Mouse (Mus musculus) thymus, postnatal 10 days (tissue): ENCODE measurements around the gene Olfr1301.

Source experiments
- DNase-seq, 2 experiments: peaks; one replicate each; pipeline ENCODE4 v3.0.0; 2021; ENCODE audit warnings: low spot score in 2 of 2

Gene Olfr1301

GRCm38 (mm10) chr2:111750706-111751105, at the start of gene Olfr1301:
Gene Olfr1301 (plus strand): TSS chr2:111751006.
- DNase-seq, result no peak

- no peak for DNase-seq
These were observed 24.1 kb upstream of the Olfr1301 start for GRCm38 (mm10) chr2:111726739-111727138.

GRCm38 (mm10) chr2:111777129-111777528, 26.3 kb downstream of the Olfr1301 start, which contains the start of gene Olfr1302:
Gene Olfr1302 (plus strand): TSS chr2:111777429.
- no peak for DNase-seq
